Mouse (Mus musculus): Measurements from ENCODE around the gene Zfp668. TPM values are rescaled to one million over a fixed set of nuclear protein-coding genes. Genes with fewer than 3 reads are reported as not detected.
A peak's percentile ranks its signal among the peaks of the same experiment; 100 is the strongest.

Gene Zfp668
- polyA plus RNA-seq, 1 experiment, result 10.9 TPM

- peak; percentile 29 to 35 for DNase-seq
- TF ChIP-seq CTCF (IDR thresholded peaks at IDR 0.05; ENCODE audit: borderline replicate concordance, insufficient read depth, low read depth, low read length), result no peak
- no peak for TF ChIP-seq POLR2A (IDR thresholded peaks at IDR 0.05; ENCODE audit: borderline replicate concordance, insufficient read depth, low read length)
- 40% methylated on average over 5 of the region's 5 CpGs for WGBS
- peak overlapping the region; percentile 49; the same call in 1 of the 2 replicates for H3K27ac ChIP-seq (ENCODE audit: insufficient read depth, low read length)
- no peak overlapping the region for H3K4me3 ChIP-seq (replicated peaks; ENCODE audit: insufficient read depth, low read depth, low read length)
- H3K27me3 ChIP-seq (ENCODE audit: control insufficient read depth, insufficient read depth, low read length), result no peaks in the 10 kb centered on the region
- H3K4me1 ChIP-seq (ENCODE audit: control insufficient read depth, insufficient read depth, low read length), result peaks cover 50% of the 10 kb centered on the region
These were observed 58.9 kb downstream of the Zfp668 start for GRCm38 (mm10) chr7:127817776-127818175.

- peak overlapping the region; percentile 49 for H3K27ac ChIP-seq (ENCODE audit: insufficient read depth, low read length)
These were observed 59.6 kb downstream of the Zfp668 start for GRCm38 (mm10) chr7:127817053-127817452.

DNA sequence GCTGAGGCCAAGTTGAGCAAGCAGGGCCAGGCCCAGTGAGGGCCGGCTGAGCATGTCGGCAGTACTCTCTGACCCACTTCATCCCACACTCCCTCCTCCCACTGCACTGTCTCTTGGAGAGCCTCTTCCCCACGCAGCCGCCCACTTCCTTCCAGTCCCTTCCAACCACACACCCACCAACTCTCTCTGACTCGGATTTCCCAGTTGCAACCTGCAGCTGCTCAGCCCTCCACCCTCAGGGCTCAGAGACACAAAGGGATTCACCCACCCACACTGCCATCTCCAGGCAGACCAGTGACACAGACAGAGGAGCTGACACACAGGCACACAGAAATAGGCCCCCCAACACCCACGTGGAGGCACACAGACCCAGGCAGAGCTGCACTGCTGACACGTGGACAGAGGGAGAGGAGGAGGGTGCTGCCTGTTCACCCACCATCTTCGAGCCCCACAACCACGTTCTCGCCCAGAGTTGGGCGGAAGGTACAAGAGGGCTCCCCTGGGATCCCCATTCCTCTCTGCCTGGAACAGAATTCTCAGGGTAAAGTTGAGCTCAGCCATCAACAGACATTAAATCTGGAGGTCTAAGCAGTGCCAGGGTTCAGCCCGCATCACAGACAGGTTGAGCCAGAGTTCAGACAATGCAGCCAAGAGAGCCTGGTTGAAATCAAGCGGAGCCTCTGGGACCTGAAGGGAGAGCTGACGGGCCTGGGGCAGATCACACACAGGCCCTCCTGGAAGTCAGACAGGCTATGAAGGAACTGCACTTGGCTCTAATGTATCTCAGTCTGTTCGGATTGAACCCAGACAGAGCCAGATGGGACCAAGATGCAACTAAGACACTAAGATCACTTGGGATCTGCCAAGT is 60.4 kb downstream of the Zfp668 start:
- peak; percentile 68 to 71 for DNase-seq

More at GRCm38 (mm10) chr7:127817053-127817452, 59.6 kb downstream of the Zfp668 start:
- Histone ChIP-seq H3K4me3 (replicated peaks; ENCODE audit: insufficient read depth, low read depth, low read length) (no peak overlapping the region), H3K4me1 (ENCODE audit: control insufficient read depth, insufficient read depth, low read length) (peaks cover 55% of the 10 kb centered on the region), H3K27me3 (ENCODE audit: control insufficient read depth, insufficient read depth, low read length) (no peaks in the 10 kb centered on the region)
- 16% methylated on average over 7 of the region's 7 CpGs for WGBS
- peak; percentile 55 to 62 for DNase-seq
- no peak for TF ChIP-seq POLR2A (IDR thresholded peaks at IDR 0.05; ENCODE audit: borderline replicate concordance, insufficient read depth, low read length)
- TF ChIP-seq CTCF (IDR thresholded peaks at IDR 0.05; ENCODE audit: borderline replicate concordance, insufficient read depth, low read depth, low read length), result no peak

DNA sequence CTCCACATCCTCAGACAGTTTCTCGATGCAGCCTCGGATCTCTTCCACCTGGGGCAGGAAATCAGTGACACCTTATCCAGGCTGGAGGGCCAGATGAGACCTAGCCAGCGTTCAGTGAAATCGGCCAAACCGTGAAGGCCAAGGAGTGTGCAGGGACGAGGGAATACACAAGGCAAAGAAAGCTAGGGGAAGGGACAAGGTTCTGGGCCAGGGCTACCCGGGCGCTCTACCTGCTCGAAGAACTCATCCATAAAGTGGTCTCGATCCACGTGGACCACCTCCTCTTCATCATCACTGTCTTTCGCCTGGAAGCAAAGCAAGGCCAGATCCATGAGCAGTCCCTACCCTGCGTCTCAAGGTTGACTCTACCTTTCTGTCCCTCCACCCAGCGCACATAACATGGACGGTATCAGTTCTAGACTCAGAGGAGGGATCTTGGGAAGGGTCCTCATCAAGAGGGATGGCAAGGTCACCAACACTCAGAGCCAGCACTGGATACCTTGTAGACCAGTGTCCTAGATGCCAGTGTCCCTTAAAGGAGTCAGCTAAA is 61.4 kb downstream of the Zfp668 start:
- Histone ChIP-seq H3K4me3 (replicated peaks; ENCODE audit: insufficient read depth, low read depth, low read length) (no peak overlapping the region), H3K27me3 (ENCODE audit: control insufficient read depth, insufficient read depth, low read length) (no peaks in the 10 kb centered on the region), H3K4me1 (ENCODE audit: control insufficient read depth, insufficient read depth, low read length) (peaks cover 58% of the 10 kb centered on the region), H3K27ac (ENCODE audit: insufficient read depth, low read length) (peak overlapping the region; percentile 90)
- 60% methylated on average over 15 of the region's 15 CpGs for WGBS
- TF ChIP-seq POLR2A (IDR thresholded peaks at IDR 0.05; ENCODE audit: borderline replicate concordance, insufficient read depth, low read length) (no peak), CTCF (IDR thresholded peaks at IDR 0.05; ENCODE audit: borderline replicate concordance, insufficient read depth, low read depth, low read length) (no peak)
- DNase-seq, result no peak

More for the DNA sequence above, 60.4 kb downstream of the Zfp668 start:
- TF ChIP-seq CTCF (IDR thresholded peaks at IDR 0.05; ENCODE audit: borderline replicate concordance, insufficient read depth, low read depth, low read length) (peak; percentile 64; the same call in 1 of the 2 replicates), POLR2A (IDR thresholded peaks at IDR 0.05; ENCODE audit: borderline replicate concordance, insufficient read depth, low read length) (no peak)
- 9% methylated on average over 15 of the region's 15 CpGs for WGBS
- Histone ChIP-seq H3K4me1 (ENCODE audit: control insufficient read depth, insufficient read depth, low read length) (peaks cover 56% of the 10 kb centered on the region), H3K27me3 (ENCODE audit: control insufficient read depth, insufficient read depth, low read length) (no peaks in the 10 kb centered on the region), H3K4me3 (replicated peaks; ENCODE audit: insufficient read depth, low read depth, low read length) (peak overlapping the region; percentile 1), H3K27ac (ENCODE audit: insufficient read depth, low read length) (peak overlapping the region; percentile 90)

GRCm38 (mm10) chr7:127814241-127814921 is 62.2 kb downstream of the Zfp668 start:
- Histone ChIP-seq H3K4me3 (replicated peaks; ENCODE audit: insufficient read depth, low read depth, low read length) (peak overlapping the region; percentile 1), H3K27ac (ENCODE audit: insufficient read depth, low read length) (peak overlapping the region; percentile 90), H3K4me1 (ENCODE audit: control insufficient read depth, insufficient read depth, low read length) (peaks cover 54% of the 10 kb centered on the region), H3K27me3 (ENCODE audit: control insufficient read depth, insufficient read depth, low read length) (no peaks in the 10 kb centered on the region)
- TF ChIP-seq POLR2A (IDR thresholded peaks at IDR 0.05; ENCODE audit: borderline replicate concordance, insufficient read depth, low read length), result peak; percentile 37; the same call in 1 of the 2 replicates
- TF ChIP-seq CTCF (IDR thresholded peaks at IDR 0.05; ENCODE audit: borderline replicate concordance, insufficient read depth, low read depth, low read length), result no peak
- DNase-seq, result peak; percentile 98 to 99
- WGBS, result 12% methylated on average over 19 of the region's 19 CpGs

GRCm38 (mm10) chr7:127813821-127814220 is 62.8 kb downstream of the Zfp668 start:
- Histone ChIP-seq H3K27me3 (ENCODE audit: control insufficient read depth, insufficient read depth, low read length) (no peaks in the 10 kb centered on the region), H3K4me3 (replicated peaks; ENCODE audit: insufficient read depth, low read depth, low read length) (no peak overlapping the region), H3K27ac (ENCODE audit: insufficient read depth, low read length) (peak overlapping the region; percentile 90), H3K4me1 (ENCODE audit: control insufficient read depth, insufficient read depth, low read length) (peaks cover 52% of the 10 kb centered on the region)
- no peak for TF ChIP-seq POLR2A (IDR thresholded peaks at IDR 0.05; ENCODE audit: borderline replicate concordance, insufficient read depth, low read length)
- TF ChIP-seq CTCF (IDR thresholded peaks at IDR 0.05; ENCODE audit: borderline replicate concordance, insufficient read depth, low read depth, low read length), result no peak
- 12% methylated on average over 4 of the region's 4 CpGs for WGBS
- DNase-seq, result no peak

Other genes starting within 250 kb of the Zfp668 start
- gene Bcl7c, start 167.9 kb downstream of the Zfp668 start, polyA plus RNA-seq (2012; rRNA removed), result 33.3 and 36.1 TPM in 2 replicates
- 6.4 and 6.5 TPM in 2 replicates for gene Ctf1, start 164.1 kb downstream of the Zfp668 start, polyA plus RNA-seq (2012; rRNA removed)
- gene Ctf2, start 144.7 kb downstream of the Zfp668 start, polyA plus RNA-seq (2012; rRNA removed), result not detected in 2 replicates
- gene Fbxl19, start 132.3 kb downstream of the Zfp668 start, polyA plus RNA-seq (2012; rRNA removed), result 35.2 and 37.8 TPM in 2 replicates
- 24.1 and 26.1 TPM in 2 replicates for gene Orai3, start 107.0 kb downstream of the Zfp668 start, polyA plus RNA-seq (2012; rRNA removed)
- 23.1 and 25.5 TPM in 2 replicates for gene Setd1a, start 100.2 kb downstream of the Zfp668 start, polyA plus RNA-seq (2012; rRNA removed)
- gene Gm49388, start 91.2 kb downstream of the Zfp668 start, polyA plus RNA-seq (2012; rRNA removed), result 0.46 and 0.47 TPM in 2 replicates
- 30.4 and 39.6 TPM in 2 replicates for gene Hsd3b7, start 76.2 kb downstream of the Zfp668 start, polyA plus RNA-seq (2012; rRNA removed)
- 127 and 153 TPM in 2 replicates for gene Stx4a, start 52.5 kb downstream of the Zfp668 start, polyA plus RNA-seq (2012; rRNA removed)
- 452 and 453 TPM in 2 replicates for gene Stx1b, start 52.3 kb downstream of the Zfp668 start, polyA plus RNA-seq (2012; rRNA removed)
- 17.8 and 18.8 TPM in 2 replicates for gene Zfp646, start 607 bp downstream of the Zfp668 start, polyA plus RNA-seq (2012; rRNA removed)
- gene Prss53, start 14.1 kb upstream of the Zfp668 start, polyA plus RNA-seq (2012; rRNA removed), result 5.3 and 6.3 TPM in 2 replicates
- gene Gm21974, start 18.6 kb upstream of the Zfp668 start, polyA plus RNA-seq (2012; rRNA removed), result not detected in 2 replicates
- gene Vkorc1, start 18.8 kb upstream of the Zfp668 start, polyA plus RNA-seq (2012; rRNA removed), result 61.5 and 63.1 TPM in 2 replicates
- 69.7 and 71.5 TPM in 2 replicates for gene Bckdk, start 27.3 kb upstream of the Zfp668 start, polyA plus RNA-seq (2012; rRNA removed)
- gene Kat8, start 35.7 kb upstream of the Zfp668 start, polyA plus RNA-seq (2012; rRNA removed), result 49.1 and 50.0 TPM in 2 replicates
- 0.06 and 0.08 TPM in 2 replicates for gene Prss8, start 53.3 kb upstream of the Zfp668 start, polyA plus RNA-seq (2012; rRNA removed)
- gene Prss36, start 69.9 kb upstream of the Zfp668 start, polyA plus RNA-seq (2012; rRNA removed), result 15.9 and 18.9 TPM in 2 replicates
- gene Fus, start 90.6 kb upstream of the Zfp668 start, polyA plus RNA-seq (2012; rRNA removed), result 451 and 486 TPM in 2 replicates
- 3.9 and 5.1 TPM in 2 replicates for gene Pycard, start 117.0 kb upstream of the Zfp668 start, polyA plus RNA-seq (2012; rRNA removed)
- 2.1 and 2.3 TPM in 2 replicates for gene Trim72, start 127.1 kb upstream of the Zfp668 start, polyA plus RNA-seq (2012; rRNA removed)
- 3.4 and 4.2 TPM in 2 replicates for gene Itgam, start 185.8 kb upstream of the Zfp668 start, polyA plus RNA-seq (2012; rRNA removed)
- not detected in 2 replicates for gene Gm49368, start 185.9 kb upstream of the Zfp668 start, polyA plus RNA-seq (2012; rRNA removed)